Mouse (Mus musculus): ENCODE results near the gene Trim69.

DNA sequence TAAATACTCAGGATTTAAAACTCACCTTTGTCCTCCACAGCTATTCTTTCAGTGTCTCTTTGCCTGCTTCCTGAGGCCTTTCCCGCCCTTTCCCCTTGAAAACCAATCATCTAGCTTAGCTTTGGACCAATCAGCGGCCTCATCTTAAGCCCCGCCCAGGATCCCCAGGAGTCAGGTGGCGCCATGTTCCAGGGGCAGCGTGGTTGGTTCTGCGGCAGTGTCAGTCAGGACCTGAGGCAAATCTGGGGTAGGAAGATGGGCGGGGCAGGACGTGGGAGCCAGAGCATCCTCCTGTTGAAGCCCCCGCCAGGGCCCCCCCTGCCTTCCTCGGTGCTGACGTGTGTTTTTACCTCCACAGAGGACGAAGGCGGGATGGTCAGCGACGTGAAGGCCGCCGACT lies 25.6 kb downstream of the Trim69 start, which contains the start of the genes Patl2 and Terb2:
- TF ChIP-seq KAT2A (conservative IDR thresholded peaks at IDR 0.05; ENCODE audit: low read depth, low read length) (no peak), CTCF (IDR thresholded peaks at IDR 0.05 in 2 of 3, conservative IDR thresholded peaks at IDR 0.05 in 1 of 3; ENCODE audit: control insufficient read depth in 1 of 3, insufficient read depth in 1 of 3, low read depth in 2 of 3, low read length in 3 of 3, poor library complexity in 1 of 3, severe bottlenecking in 1 of 3) (no peak)
